Mouse (Mus musculus): ENCODE results near the gene Zfp422.

GRCm38 (mm10) chr6:116674283-116674886 is 45.6 kb upstream of the Zfp422 start:
- TF ChIP-seq CTCF (conservative IDR thresholded peaks at IDR 0.05; ENCODE audit: low read length) = no peak
- no peak for TF ChIP-seq NANOG (IDR thresholded peaks at IDR 0.05; ENCODE audit: borderline replicate concordance, low read length)
- TF ChIP-seq POU5F1 (IDR thresholded peaks at IDR 0.05; ENCODE audit: borderline replicate concordance, low read length) = no peak

Measured in E14TG2a.4 (cell line).